Mouse (Mus musculus) thymus, postnatal 14 days (tissue): Measurements from ENCODE around the gene Socs2.
A peak's percentile ranks its signal among the peaks of the same experiment; 100 is the strongest.

Experiments used
- DNase-seq: peaks from one replicate; pipeline ENCODE4 v3.0.0; 2021

Gene Socs2

DNA sequence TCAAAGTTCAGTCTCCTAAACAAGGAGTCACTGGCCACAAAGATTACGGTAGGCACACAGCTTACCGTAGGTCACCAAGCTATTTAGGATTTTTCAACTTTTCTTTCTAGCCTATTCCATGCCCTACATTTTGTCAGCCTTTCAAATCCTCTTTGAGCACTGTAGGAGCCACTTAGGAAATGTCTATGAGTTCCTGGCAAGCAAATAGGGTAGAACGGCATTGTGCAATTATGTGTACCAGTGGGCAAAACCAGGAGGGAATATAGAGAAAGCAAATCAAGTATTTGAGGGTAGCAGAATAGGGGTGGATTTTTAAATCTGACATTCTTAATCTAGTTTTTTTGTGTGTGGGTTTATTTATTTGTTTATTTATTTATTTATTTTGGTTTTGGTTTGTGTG lies 2.7 kb upstream of the Socs2 start:
- no peak for DNase-seq

- DNase-seq, result peak; percentile 34
These were observed 1.7 kb upstream of the Socs2 start for GRCm38 (mm10) chr10:95418631-95419030.

- peak; percentile 54 for DNase-seq
These were observed 686 bp upstream of the Socs2 start for GRCm38 (mm10) chr10:95417496-95418236.

- no peak for DNase-seq
These were observed 657 bp downstream of the Socs2 start for GRCm38 (mm10) chr10:95416361-95416684.

DNA sequence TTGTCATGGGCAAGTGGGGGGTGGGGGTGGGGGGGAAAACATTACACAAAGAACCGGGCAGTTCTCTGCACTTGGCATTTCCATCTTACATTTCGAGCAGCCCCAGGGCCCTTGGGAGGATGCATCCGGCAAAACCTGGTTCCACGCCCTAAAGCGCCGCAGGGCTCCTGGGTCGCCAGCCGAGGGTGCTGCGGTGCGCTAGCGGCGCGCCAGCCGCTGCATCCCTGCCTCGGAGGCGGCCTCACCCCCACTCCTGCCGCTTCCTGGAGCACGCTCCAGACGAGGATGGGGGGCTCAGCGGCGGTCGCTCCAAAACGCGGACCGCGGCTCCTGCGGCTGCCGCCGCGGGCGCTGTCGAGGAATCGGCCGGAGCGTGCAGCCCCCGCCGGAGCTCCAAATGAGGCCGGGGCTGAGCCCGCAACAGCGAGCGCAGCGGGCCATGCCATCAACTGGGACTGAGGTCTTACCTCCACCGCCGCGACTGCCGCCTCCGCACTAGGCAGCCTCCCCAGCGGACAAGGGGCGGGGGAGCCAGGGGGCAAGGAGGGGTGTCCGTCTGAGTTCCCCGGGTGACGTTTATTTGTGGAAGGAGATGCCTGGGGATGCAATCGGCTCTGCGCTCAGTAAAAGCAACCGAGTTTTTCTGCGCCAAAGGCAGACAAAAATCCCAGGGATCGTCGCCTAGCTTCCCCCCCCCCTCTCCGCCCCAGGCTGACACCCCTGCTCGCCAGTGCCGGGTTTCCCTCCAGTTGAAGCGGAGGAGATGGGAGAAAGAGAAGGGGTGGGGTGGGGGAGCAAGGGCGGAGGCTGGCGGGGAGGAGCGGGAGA lies 1.2 kb downstream of the Socs2 start:
- peak; percentile 62 for DNase-seq

DNA sequence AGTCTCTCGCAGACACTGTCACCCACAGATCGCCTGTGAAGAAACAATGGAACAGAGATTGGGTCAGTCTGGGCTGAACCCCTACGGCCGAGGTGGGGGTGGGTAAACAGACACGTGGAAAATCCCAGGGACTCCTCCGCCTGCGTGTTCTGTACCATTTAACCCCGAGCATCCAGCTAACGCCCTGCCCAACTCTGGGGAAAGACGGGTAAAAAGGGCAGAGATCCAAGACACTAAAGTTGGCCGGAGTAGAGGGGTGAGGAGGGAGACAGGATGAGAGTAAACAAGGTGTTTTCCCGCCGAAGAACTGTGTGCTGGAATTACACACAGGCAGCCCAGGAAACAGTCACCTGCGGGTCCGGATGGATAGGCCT lies 1.8 kb downstream of the Socs2 start:
- DNase-seq, result peak; percentile 4

- peak; percentile 31 for DNase-seq
These were observed 2.4 kb downstream of the Socs2 start for GRCm38 (mm10) chr10:95414316-95415158.

DNA sequence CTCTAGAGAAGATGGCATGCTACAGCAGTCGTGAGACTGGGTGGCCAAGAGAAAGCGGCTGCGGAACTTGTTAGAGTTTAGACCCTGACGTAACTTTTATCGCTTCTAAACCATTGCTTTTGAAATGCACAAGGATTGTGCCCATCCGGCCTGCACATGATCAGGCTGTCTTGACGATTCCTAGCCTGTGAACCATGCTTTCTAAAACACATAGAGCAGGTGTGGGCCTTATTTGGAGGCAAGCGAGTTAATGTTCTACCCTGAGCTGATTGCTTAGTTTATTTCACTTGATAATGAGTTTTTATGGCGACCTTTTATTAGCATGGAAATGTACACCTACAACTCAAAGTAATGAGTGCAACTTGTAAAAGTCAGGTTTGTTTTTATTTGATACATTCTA lies 5.8 kb downstream of the Socs2 start:
- no peak for DNase-seq

GRCm38 (mm10) chr10:95410709-95411108 lies 6.3 kb downstream of the Socs2 start:
- no peak for DNase-seq

DNA sequence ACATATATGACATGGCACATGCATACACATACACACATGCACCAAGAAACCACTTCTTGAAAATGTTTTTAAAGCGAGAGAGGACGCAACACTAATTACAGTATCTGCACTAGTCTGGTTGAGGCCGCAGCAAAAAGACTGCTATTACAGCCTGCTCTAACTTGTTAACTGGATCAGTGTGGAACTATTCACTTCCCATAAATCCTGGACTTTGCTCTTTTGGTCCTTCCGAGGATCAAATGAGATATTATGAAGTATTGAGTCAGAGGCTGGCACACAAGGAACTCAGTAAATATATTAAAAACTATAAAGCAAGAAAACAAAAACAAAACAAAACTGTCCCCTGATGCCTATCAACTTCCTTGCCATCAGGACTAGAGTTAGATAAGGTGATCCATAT lies 6.8 kb downstream of the Socs2 start:
- no peak for DNase-seq

DNA sequence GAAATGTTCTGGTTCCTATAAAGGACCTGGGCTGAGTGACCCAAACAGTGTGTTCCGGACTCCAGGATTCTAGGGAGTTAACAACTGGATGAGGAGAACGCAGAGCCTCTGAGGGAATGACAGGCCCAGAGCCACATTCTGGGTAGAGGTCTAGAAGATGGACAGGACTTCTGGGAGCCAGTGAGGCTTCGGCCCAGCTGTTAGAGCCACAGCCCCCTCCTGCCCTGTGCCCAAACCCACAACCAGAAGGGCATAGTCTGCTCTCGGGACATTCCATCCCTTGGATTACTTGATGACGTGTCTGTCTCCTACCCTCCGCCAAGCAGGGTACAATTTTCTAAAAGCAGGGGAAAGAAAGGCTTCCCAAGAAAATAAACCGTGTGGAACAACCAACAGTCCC lies 7.8 kb downstream of the Socs2 start:
- DNase-seq, result no peak

- DNase-seq, result no peak
These were observed 8.5 kb downstream of the Socs2 start for GRCm38 (mm10) chr10:95408487-95408886.

- no peak for DNase-seq
These were observed 9.3 kb downstream of the Socs2 start for GRCm38 (mm10) chr10:95407541-95408160.

DNA sequence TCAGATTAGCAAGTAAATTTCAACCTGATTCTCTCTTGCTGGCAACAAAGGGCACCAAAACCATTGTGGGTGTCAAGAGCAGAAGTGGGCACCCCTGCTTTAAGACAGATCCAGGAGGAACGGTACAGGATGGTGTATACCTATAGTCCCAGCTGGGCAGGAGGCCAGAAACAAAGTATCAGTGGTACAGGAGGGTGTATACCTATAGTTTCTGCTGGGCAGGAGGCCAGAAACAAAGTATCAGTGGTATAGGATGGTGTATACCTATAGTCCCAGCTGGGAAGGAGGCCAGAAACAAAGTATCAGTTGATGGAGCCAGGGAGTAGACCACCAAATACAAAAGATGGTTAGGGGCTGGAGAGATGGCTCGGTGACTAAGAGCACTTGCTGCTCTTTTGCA lies 12.2 kb downstream of the Socs2 start:
- DNase-seq, result no peak

DNA sequence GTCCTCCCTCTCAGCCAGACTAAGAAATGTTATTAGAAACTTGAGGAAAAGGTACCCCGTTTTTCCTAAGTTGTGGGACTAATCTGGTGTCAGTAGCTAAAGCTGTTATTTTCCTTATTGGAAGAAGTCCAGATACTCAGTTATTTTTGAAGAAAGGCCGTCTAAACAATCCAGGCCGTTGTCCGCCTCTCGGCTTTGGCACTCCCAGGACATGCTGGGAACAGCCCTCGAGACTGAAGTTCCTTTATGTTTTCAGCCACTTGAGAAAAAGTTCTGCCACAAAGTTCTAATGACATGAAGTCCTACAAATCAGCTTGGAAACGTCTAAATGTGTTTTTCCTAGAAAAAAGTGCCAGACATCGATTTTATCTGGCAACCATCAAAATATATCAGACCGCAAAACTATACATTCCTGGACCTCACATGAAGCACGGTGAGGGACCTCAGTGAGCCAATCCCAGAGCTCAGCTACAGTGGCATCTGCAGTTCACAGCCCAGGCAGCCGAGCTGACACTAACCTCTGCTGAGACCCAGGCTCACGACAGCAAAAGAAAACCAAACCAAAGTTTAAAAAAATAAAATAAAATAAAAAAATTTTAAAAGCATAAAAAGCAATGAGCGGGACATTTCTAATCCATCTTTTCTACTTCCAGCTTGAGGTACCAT lies 17.2 kb downstream of the Socs2 start:
- no peak for DNase-seq

GRCm38 (mm10) chr10:95398489-95398888 lies 18.5 kb downstream of the Socs2 start:
- no peak for DNase-seq

DNA sequence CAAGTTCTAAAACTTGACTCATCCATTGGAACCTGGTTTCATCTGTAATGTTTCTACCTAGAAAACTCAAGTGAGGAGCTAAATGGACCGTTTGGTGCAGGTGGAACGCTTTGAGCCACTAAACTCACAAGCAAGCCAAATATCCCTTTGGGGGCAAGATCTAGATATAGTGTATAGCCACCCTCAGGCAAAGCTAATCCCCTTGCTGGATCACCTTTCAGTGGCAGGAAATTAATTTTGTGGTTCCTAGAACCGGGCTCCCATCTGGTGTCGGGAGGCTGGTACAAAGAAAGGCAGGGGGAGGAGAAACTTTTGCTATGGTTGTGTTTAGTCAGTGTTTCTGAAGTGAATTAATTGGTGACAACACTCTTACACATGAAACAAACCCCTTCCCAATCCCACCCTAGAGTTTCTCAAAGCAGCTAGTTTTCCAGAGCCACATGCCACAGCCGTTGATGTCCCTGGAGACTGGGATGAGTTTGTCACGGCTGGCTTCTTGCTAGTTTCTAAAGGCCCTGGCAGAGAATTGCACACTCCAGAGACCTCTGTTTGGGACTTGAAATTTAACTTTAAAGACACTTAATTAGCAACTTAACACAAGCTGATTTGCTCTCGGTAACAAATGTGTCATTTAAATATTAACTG lies 19.7 kb downstream of the Socs2 start:
- no peak for DNase-seq

GRCm38 (mm10) chr10:95396356-95396755 lies 20.6 kb downstream of the Socs2 start:
- no peak for DNase-seq

DNA sequence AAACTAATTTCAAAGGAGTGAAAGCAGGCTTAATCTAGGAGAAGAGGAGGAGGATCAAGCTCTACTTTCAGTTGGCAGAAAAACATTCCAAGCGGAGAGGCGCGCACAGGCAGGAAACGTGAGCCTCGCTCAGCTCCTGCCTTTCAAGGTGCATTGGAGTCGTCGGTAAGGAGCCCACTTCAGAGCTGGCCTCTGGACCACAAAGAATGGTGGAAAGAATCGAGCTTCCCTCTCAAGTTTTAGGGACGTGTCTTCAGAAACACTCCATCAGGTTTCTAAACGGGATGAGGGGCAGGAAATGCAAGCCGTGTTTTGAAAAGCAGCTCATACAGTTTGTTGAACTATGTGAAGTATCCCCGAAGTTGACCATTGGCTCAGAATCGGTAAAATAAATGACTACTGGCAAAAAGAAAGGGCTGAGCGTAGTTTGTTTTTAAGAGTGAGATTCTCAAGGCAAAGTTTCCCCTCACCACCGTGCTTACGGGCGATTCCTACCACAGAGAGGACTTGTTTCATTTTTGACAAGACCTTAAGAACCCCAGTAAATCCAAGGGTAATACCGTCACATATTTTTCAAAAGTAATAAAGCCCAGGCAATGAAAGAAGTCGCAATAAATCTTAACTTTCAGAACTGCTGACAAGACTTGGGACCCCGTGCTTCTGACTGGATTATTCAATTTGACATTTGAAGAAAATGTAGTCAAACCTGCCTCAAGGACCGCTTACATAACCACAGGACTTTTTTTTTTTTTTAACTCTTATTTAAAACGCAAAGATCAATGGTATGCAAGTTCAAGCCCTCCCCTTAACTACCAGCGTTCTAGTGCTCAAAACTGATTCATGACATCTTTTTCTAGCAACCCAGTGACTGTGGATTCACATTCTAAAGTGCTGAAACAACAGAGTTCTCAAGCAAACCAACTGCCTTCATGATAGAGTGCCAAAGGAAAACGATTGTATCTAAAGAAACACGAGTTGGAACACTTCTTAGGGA lies 21.9 kb downstream of the Socs2 start:
- DNase-seq, result no peak

GRCm38 (mm10) chr10:95392073-95392472 lies 24.9 kb downstream of the Socs2 start:
- no peak for DNase-seq

- no peak for DNase-seq
These were observed 26.1 kb downstream of the Socs2 start for GRCm38 (mm10) chr10:95390871-95391270.
